Mouse (Mus musculus): ENCODE measurements around the gene Pigm. TPM values are rescaled to one million over a fixed set of nuclear protein-coding genes. Genes with fewer than 3 reads are reported as not detected.

The Pigm gene
- 10 to 100 TPM; 11.1 to 13.2 (median 11.8) TPM for total RNA-seq (2022)

DNA sequence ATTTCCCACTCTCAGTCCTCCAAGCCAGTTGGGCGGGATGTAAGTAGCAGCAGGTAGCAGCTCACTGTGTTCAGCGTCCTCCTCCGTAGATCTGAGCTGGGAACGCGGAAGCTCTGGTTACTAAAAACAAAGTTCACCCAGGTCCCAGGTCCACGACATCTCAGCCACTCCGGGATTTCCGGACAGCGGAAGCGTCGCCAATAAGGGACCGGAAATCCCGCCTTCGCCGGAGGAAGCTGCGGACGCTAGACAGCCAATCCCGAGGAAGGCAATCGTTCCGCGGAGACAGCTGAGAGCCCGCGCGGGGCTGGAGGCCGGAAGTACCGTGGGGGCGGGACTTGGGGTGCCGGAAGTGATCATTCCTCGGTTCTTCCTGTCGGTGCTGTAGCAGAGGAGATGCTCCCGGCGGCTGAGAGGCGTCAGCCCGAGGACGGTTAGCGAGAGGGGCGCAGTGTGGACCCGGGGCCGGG lies at the start of gene Pigm:
Pigm (plus strand) TSS at position 349 of the 470 bp plus-strand sequence.
- DNase-seq: peak; percentile 97

- no peak for DNase-seq
Measured at GRCm38 (mm10) chr1:172326684-172327083, 49.7 kb upstream of the Pigm start.

DNA sequence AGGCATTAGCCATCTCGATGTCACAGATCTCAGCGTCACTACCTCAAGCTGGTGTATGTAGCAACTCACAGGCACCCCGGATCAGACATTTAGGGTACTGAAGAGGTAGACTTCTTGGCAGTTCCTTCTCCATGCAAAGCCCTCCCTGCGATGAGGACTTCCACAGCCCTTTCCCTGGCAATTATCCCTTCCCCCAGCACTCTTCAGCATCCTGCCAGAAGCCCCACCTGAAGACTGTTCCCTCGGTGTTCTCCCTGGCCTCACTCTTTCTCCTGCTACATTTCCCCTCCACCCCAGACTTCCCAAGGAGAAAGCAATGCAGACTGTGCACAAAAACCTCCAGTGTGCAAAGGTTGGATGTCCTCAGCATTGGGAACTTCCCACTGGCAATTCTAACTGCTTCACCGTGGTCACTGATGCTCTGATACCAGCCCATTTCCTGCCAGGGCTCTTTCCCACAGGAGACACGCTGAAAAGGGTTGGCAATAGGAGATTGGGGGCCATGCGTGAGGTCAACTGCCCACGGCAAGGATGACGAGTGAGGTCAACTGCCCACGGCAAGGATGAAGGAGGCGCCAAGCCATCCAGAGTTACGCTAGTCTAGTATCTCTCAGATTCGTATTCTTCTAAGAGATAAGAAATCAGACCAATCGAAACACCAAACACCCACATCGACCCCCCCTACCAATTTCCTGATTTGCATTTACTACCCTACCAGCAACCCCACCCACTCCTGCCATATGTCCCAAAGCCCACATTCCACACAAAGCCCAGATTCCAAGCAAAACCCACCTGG lies 48.9 kb upstream of the Pigm start:
- DNase-seq: no peak

DNA sequence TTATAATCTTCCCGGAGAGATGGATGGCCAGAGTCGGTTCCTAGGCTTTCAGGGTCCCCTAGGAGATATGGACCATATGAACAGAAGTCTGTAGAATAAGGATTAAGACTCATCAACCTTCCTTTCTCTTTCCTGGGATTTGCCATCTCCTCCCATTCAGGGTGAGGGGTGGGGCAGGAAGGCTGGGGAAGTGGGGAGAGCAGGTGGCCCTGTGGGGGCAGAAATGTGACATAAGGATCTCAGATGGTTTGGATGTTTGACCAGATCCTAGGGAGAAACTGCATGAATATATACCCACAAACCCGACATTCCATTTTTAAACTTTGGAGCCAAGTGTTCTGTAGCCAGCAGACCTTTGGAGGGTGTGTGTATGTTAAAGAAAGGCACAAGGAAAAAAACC lies 48.3 kb upstream of the Pigm start:
- DNase-seq: no peak

DNA sequence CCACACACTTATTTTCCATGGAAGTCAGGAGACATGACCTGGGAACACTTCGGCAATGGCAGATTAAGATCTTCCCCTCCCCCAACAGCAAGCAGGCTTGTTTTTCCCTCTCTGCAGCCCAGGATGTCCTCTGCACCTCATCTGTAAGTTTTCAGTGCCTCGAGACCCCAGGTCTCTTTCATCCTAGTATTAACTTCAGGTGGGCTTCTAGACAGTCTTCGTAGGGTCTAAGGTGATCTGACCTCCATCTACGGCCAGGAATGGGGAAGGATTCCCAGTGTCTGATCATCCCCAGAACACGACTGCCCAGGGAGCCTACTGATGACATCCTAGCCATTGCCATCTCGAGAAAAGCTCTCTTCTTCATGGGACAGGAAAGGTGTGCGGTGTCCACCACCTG lies 47.9 kb upstream of the Pigm start:
- no peak for DNase-seq

- no peak for DNase-seq
Measured at GRCm38 (mm10) chr1:172329131-172329530, 47.2 kb upstream of the Pigm start, which contains the start of gene Kcnj9. Kcnj9 (minus strand) TSS chr1:172329318.

DNA sequence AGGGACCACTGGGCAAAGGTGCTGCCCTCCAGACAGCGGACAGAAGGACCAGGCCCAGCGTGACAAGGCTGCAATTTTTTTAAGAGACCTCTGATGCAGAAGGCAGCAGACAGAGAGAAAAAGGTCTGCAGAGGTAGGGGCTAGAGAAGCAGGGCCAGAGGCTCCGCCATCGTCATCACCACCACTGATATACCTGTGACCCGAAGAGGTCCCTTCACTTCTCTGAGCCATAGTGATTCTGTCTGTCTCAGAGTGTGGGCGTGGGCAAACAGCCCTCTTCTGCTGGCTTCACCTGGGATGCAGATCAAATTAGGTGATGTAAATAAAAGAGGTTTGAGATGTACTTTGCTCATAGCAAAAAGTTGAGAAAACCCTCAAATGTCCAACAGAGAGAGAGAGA lies 46.7 kb upstream of the Pigm start:
- no peak for DNase-seq

DNA sequence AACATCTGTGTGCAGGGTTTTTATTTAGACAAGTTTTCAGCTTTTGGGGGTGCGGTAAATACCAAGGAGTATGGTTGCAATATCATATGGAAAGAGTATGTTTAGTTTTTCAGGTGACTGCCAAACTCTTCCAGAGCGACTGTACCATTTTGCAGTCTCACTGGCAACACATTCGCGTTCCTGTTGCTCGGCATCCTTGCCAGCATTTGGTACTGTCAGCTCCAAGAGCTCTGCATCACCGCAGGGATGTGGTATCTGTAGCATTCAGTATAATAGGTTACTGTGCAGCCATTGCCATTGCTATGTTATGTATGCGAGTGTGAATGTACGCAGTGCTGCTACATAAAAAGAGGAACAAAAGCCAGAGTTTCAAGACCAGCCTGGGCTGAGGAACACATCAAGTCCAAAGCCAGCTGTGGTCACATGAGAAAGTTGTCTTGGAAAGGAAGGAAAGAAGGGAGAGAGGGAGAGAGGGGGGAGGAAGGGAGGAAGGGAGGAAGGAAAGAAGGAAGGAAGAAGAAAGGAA lies 44.9 kb upstream of the Pigm start:
- no peak for DNase-seq

DNA sequence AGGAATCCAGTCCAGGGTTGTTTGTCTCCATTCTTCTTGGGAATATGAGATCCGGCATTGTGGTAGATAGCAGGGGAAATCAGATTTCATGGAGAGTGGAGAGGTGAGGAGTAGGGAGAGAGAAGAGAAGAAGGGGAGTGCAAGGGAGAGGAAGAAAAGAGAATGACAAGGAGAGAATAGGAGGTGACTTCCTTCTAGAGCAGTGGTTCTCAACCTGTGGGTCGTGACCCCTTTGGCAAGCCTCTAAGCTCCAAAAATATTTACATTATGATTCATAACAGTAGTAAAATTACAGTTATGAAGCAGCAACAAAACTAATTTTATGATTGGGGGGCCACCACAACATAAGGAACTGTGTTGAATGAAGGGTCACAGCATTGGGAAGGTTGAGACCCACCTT lies 43.4 kb upstream of the Pigm start:
- no peak for DNase-seq

DNA sequence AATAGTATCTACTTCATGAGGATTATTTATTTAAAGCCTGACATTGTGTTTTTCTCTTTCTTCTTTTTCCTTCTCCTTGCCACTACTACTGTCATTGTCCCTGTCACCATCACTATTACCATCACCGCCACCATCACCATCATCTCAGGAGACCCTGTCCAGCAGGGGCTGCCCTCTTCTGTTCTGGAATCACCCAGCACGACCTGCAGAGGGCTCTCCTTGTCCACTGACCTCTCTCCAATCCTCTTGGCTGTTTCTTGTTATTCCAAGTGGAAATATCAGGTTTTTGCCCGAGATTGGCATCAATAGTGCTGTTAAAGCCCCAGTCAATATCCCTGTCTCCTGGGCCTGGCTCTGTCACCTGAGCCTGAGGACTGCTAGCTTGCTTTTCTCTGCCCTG lies 42.8 kb upstream of the Pigm start:
- DNase-seq: no peak

DNA sequence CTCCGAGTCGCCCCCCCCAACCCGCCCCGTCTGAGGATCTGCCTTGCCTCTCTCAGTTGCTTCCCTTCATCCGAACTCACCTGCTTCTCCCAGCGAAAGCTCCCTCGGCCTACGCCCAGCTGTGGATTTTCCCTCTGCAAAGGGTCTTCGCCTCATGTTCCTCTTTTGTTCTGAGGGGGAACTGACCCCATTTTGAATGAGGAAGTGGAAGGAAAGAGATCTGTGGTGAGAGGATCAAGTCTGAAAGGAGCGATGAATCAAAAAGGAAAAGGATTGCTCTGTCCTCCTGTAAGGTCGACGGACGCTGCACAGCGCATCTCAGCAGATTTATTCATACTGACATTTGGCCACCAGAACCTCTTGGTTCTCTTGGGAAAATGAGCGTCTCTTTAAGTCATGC lies 40.5 kb upstream of the Pigm start:
- no peak for DNase-seq

DNA sequence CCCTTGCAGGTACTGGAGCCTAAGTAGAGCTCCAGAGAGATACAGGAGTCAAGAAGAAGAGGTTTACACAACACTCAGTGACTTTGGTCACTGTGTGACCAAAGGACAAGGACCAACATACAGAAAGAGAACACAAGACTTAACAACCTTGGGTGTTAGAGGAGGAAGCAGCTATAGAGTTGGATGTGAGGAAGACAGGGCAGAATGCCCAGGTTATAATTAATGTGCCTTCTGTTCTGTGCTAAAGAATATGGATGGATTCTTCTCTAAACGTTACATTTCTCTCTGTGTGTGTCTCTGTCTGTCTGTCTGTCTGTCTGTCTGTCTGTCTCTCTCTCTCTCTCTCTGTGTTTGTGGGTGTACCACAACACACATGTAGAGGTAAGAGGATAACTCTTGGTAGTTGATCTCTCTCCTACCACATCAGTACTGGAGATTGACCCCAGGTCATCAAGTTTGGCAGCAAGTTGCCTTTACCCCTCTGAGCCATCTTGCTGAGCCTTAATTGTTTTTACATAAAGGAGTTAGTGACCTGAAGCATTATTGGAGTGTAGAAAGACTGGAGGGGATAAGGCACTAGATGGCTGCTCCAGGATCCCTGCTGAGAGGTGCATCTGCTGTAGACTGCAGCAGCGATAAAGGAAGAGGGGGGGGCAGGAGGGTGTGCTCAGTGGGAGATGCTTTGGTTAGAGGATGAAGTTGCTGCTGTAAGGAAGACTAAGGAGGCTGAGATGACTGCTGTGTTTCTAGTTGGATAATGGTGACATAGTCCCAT lies 38.7 kb upstream of the Pigm start:
- no peak for DNase-seq

GRCm38 (mm10) chr1:172340729-172341321 lies 35.5 kb upstream of the Pigm start, which contains the start of gene Kcnj10:
Kcnj10 (plus strand) TSS chr1:172341210.
- peak; percentile 47 for DNase-seq

DNA sequence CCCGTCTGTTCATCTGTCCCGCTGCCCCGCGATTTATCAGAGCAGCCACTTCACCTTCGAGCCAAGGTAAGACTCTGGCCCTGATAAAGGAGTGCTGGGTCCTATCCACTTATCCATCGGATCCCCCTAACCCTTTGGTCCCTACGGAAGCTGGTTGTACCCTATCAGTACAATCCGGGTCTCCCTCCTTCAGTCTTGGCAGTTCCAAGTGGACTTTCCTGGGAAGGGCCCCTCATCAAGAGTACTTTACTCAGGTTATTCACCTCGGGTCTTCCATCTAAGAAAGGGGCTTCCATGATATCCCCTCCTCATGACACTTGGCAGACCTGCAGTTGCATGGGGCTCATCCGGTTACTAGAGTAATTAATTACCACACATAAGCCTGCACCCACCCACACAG lies 35.0 kb upstream of the Pigm start:
- no peak for DNase-seq

- no peak for DNase-seq
Measured at GRCm38 (mm10) chr1:172342729-172343128, 33.6 kb upstream of the Pigm start.

GRCm38 (mm10) chr1:172343914-172344313 lies 32.4 kb upstream of the Pigm start:
- DNase-seq: no peak

GRCm38 (mm10) chr1:172344820-172345219 lies 31.5 kb upstream of the Pigm start:
- no peak for DNase-seq

DNA sequence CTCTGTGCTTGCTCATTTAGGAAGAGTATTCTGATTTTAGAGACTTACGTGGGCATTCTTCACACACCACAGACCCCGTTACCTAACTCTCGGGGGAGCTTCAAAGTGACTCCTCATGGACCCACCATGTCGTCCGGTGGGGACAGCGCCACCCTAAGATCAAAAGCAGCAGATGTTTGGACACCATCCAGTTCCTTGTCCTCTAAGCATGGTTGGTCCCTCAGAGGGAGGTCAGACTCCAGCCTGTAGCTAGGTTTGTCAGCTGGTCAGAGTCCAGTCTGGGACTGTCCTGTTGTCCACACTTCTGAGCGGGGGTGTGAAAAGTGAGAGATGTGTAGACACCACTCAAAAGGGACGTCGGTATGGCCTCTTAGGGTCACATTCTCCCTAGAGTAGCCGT lies 29.6 kb upstream of the Pigm start:
- DNase-seq: no peak

- no peak for DNase-seq
Measured at GRCm38 (mm10) chr1:172347382-172347781, 29.0 kb upstream of the Pigm start.

DNA sequence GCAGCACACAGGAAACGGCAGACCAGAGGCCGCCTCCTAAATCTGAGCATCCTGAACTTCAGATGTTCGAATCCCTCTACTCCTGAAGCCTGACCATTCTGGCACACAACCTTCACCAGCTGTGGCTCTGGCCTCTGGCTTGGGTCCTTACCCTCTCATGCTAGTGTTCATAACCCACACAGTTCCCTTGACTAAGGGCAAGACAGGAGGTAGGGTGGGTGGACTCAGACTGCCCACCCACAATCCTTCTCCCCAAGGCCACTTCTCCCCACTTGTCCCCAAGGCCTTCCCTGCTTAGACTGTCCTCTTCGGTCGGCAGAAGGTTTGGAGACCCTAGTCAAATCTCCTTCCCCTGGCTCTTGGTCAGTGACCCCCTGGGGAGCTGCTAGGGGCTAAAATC lies 26.8 kb upstream of the Pigm start:
- DNase-seq: no peak

DNA sequence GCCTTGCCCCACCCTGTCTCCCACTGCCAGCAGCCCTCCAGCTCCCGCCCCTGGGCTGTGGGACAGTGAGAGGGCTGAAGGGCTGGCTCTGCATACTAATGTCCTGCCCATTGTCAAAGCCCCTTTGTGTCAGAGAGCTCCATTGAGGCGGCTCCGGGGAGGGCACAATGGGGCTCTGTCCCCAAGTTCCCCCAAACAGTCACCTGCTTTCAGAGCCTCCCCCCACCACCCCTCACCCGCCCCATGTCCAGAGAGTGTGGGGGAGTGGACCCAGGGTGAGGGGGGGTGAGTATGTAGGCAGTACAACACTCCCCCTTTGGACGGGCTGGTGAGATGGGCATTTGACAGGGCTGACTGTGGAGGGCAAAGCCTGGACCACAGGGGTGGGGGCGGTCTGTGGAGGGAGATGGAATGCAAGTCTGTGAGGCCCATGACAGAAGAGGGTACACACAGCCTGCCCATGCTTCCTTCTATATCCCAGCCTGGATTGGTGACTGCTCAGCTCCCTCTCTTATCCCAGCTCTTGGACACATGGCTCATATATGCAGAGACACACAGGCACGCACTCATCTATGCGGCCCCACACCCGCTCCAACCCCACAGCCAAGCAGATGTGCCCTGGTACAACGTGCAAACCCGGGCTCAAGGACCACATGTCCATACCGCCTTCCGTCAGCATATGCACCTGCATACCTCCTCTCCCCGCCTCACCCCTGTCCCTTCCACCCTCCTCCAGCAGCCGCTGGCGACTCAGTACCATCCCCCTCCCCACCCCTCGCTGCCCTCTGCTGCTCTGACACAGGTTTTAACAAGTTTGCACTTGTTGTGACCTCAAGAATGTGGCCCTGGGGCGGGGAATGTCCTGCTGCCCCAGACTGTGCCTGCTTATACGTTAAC lies 26.2 kb upstream of the Pigm start:
- DNase-seq: no peak

- DNase-seq: no peak
Measured at GRCm38 (mm10) chr1:172352001-172352400, 24.3 kb upstream of the Pigm start.

All from adrenal gland, adult 8-10 months (tissue).